Mouse (Mus musculus) yolk sac, embryonic 10.5 days (tissue): Measurements from ENCODE around the gene Ube2q2.

Source experiments
- DNase-seq: peaks from one replicate; pipeline ENCODE4 v3.0.0-alpha.2; 2017; ENCODE audit warnings: low spot score

Gene Ube2q2

DNA sequence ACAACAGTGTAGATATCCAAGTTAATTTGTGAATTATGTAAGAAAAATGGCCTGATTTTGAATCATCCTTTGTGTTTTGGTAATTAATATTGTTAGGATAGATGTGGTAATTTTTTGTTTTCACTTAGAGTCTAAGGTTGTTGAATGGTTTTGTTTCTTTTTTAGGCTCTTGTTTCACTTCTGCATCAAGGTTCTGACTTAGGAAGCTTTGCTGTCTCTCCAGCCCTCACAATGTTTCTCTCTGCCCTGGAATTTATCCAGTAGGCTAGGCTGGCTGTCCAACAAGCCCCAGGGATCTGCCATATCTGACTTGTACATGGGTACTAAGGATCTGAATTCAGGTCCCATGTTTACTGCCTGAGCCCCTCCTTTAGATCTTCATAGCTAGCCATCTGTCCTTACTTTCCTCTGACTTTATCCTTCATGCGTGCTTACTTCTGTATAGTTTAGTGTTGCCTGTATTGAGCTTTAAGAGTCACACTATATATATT lies 23.6 kb downstream of the Ube2q2 start:
- DNase-seq = no peak

GRCm38 (mm10) chr9:55174235-55174634 lies 25.6 kb downstream of the Ube2q2 start:
- no peak for DNase-seq

GRCm38 (mm10) chr9:55195876-55196275 lies 47.2 kb downstream of the Ube2q2 start:
- DNase-seq = no peak

- DNase-seq = no peak
Measured at GRCm38 (mm10) chr9:55198260-55198659, 49.6 kb downstream of the Ube2q2 start.

GRCm38 (mm10) chr9:55199348-55199747 lies 50.7 kb downstream of the Ube2q2 start:
- no peak for DNase-seq

GRCm38 (mm10) chr9:55208458-55208789 lies 59.8 kb downstream of the Ube2q2 start:
- no peak for DNase-seq

DNA sequence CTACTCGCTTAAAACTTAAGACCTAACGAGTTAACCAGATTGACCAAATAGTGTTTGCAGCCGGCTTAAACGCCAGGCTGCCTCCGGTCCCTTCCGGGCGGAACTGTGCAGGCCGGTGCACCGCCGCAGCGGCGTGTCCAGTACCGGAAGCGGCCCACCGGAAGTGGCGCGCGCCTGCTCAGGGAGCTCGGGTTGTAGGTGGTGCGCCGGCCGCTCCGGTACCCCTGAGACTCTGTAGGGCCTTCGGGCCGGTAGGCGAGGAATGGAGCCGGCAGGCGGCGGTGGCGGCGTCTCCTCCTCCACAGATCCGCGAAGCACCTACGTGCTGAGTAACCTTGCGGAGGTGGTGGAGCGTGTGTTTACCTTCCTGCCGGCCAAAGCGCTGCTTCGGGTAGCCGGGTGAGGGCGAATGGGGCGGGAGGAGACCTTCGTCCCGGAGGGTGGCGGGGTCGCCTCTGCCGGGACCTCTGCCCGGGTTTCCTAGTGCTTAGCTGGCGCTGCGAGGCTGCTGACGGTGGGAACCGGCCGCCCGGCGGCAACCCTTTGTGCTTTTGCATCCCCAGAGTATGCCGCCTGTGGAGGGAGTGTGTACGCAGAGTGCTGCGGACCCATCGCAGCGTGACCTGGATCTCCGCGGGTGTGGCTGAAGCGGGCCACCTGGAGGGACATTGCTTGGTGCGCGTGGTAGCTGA lies 60.3 kb downstream of the Ube2q2 start, which contains the start of gene Fbxo22:
Gene Fbxo22, plus strand, starts transcription at position 136 of the 692 bp plus-strand sequence.
- peak; percentile 91 for DNase-seq

GRCm38 (mm10) chr9:55211611-55212010 lies 63.0 kb downstream of the Ube2q2 start:
- peak; percentile 72 for DNase-seq

- peak; percentile 81 for DNase-seq
Measured at GRCm38 (mm10) chr9:55213396-55213795, 64.7 kb downstream of the Ube2q2 start.

- peak; percentile 74 for DNase-seq
Measured at GRCm38 (mm10) chr9:55215056-55215455, 66.4 kb downstream of the Ube2q2 start.

DNA sequence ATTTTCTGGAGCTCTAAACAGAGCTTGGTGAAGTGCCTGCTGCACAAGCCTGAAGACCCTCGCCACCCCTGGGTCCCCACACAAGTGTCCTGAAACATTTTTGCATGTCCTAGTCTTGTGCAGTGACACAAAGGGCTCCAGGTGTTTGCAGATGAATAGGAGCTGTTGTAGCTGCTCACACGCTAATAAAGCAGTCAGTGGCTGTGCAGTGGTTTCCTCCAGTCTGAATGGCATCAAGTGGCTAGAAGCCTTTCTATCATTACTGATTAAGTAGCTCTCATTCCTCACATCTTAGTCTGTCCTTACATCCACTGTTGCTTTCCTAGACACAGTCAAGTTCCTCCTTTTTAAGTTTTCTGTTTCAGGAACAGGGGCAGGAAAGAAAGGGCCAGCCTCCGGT lies 67.0 kb downstream of the Ube2q2 start:
- DNase-seq = no peak

- DNase-seq = no peak
Measured at GRCm38 (mm10) chr9:55216078-55216477, 67.4 kb downstream of the Ube2q2 start.

- no peak for DNase-seq
Measured at GRCm38 (mm10) chr9:55217381-55217780, 68.7 kb downstream of the Ube2q2 start.

DNA sequence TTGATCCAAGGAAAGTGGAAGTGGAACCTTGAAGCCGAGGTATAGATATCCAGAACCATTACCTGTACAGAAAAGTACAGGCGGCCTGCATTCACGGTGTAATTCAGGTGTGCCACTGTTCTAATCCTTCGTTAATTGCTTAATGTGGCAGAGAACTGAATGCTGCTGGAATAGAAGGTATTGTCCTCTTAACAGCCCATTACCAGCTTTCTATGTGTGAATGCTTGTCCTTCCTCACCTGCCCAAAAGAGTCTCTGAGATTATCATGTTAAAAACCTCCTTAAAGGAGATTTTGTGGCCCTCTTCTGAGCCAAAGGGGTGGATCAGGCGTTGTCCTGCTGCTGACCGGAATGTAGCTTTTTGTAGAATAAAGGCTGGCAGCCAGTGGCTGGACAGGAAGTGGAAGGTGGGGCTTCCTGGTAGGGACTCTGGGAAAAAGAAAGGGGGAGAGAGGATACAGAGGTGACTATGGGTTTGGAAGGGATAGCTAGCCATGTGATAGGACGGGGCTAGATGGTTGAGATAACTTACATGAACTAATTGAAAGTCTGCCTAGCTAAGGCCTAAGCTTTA lies 76.6 kb downstream of the Ube2q2 start:
- DNase-seq = no peak

DNA sequence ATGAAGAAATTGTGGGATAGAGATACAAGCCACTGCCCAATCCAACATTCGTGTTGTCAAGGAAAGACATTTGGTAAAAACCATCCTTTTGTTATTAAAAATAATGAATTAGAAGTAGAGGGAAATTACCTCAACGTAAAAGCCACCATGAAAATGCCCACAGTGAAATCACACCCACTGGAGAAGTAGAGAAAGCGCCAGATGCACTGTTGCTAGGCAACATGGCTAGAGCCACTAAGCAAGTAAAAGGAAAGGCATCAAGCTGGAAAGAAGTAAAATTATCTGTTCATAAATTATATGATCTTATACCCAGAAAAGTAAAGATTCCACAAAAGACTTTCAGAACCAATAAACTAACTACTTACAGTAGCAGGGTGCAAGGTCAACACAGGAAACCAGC lies 77.6 kb downstream of the Ube2q2 start:
- no peak for DNase-seq

DNA sequence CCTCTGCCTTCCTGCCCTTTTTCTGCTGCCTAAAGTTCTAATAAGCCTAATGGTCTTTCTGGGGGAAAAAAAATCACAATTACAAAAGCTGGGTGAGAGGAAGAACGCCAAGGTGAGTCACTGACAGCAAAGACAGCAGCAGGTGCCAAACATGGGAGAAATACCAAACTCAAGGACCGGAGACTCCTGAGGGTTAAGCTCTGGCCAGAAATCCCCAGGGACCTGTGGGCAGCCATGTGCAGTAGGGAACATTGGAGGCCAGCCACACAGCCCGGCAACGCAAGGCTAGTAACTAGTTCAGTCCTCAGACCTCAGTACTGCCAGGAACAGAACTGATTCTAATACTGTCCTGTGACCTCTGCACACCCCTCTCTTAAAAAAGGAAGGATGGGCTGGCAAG lies 79.5 kb downstream of the Ube2q2 start:
- DNase-seq = no peak

DNA sequence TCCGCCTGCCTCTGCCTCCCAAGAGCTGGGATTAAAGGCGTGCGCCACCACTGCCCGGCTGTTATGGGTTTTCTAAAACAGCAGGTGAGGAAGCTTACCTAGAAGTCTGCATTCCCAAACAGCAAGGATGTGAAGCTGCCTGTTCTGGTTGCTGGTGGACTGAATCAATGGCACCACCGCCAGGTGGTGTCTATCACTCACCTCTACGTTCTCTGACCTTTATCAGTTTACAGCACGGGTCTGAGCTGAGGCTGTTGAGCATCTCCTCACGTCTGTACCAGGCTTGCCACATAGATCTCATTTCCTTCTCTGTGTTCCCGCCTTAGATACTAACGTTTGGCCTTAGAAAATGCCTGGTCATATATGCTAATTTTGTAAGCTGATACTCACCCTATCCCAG lies 80.4 kb downstream of the Ube2q2 start:
- no peak for DNase-seq

- no peak for DNase-seq
Measured at GRCm38 (mm10) chr9:55231544-55231943, 82.9 kb downstream of the Ube2q2 start.

DNA sequence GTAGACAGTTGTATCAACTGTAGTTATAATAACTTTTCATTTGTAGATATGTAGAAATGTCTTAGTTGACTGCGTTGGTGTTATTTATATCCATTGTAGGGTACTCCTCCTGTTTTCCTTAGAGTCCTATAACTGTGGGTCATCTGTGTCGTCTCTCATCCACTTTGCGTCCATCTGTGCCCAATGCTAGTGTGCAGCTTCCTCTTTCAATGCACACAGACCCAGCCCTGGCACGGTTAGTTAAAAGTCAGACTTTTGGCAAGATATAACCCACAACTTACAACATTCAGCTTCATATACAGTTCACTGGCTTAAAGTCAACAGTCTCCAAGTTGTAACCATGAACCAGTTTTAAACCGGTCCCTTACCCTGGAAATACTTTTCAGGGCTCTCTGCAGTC lies 83.5 kb downstream of the Ube2q2 start:
- DNase-seq = no peak

- no peak for DNase-seq
Measured at GRCm38 (mm10) chr9:55232586-55232985, 83.9 kb downstream of the Ube2q2 start.

- DNase-seq = peak; percentile 26
Measured at GRCm38 (mm10) chr9:55233076-55233475, 84.4 kb downstream of the Ube2q2 start.

GRCm38 (mm10) chr9:55236235-55237165 lies 87.8 kb downstream of the Ube2q2 start:
- peak; percentile 77 for DNase-seq

GRCm38 (mm10) chr9:55240852-55241251 lies 92.2 kb downstream of the Ube2q2 start:
- DNase-seq = no peak
